Mouse (Mus musculus) c-Kit-positive CD71-negative TER-119-negative erythroid progenitor cells, embryonic 14.5 days (primary cell): Measurements from ENCODE around the gene Ak8.

Experiments
- DNase-seq: peaks from one replicate; pipeline ENCODE4 v3.0.0-alpha.2; 2013; ENCODE audit warnings: low read depth

Gene Ak8

GRCm38 (mm10) chr2:28796298-28796697 lies 96.3 kb downstream of the Ak8 start:
- peak; percentile 50 for DNase-seq

GRCm38 (mm10) chr2:28797490-28798106 lies 97.6 kb downstream of the Ak8 start:
- DNase-seq, result no peak

- no peak for DNase-seq
Observed at GRCm38 (mm10) chr2:28798390-28798789, 98.4 kb downstream of the Ak8 start.

- DNase-seq, result no peak
Observed at GRCm38 (mm10) chr2:28799575-28799974, 99.6 kb downstream of the Ak8 start.

- DNase-seq, result no peak
Observed at GRCm38 (mm10) chr2:28803406-28803805, 103.4 kb downstream of the Ak8 start.

GRCm38 (mm10) chr2:28808841-28809240 lies 108.9 kb downstream of the Ak8 start:
- no peak for DNase-seq

GRCm38 (mm10) chr2:28810260-28811013 lies 110.5 kb downstream of the Ak8 start:
- DNase-seq, result no peak

- no peak for DNase-seq
Observed at GRCm38 (mm10) chr2:28818866-28819265, 118.9 kb downstream of the Ak8 start.

GRCm38 (mm10) chr2:28829265-28829664 lies 129.3 kb downstream of the Ak8 start:
- DNase-seq, result no peak

GRCm38 (mm10) chr2:28836181-28836940 lies 136.4 kb downstream of the Ak8 start:
- no peak for DNase-seq

- DNase-seq, result no peak
Observed at GRCm38 (mm10) chr2:28839501-28840221, 139.7 kb downstream of the Ak8 start.

- DNase-seq, result peak; percentile 91
Observed at GRCm38 (mm10) chr2:28840222-28840951, 140.4 kb downstream of the Ak8 start, which contains the start of the genes Gtf3c4 and Ddx31. Gtf3c4 (minus strand) TSS chr2:28840360. Ddx31 (plus strand) TSS chr2:28840406.

GRCm38 (mm10) chr2:28842042-28842441 lies 142.1 kb downstream of the Ak8 start:
- no peak for DNase-seq

GRCm38 (mm10) chr2:28848879-28849278 lies 148.9 kb downstream of the Ak8 start:
- DNase-seq, result no peak

- DNase-seq, result no peak
Observed at GRCm38 (mm10) chr2:28852594-28852993, 152.6 kb downstream of the Ak8 start.

GRCm38 (mm10) chr2:28855773-28856172 lies 155.8 kb downstream of the Ak8 start:
- no peak for DNase-seq

GRCm38 (mm10) chr2:28859303-28859702 lies 159.3 kb downstream of the Ak8 start:
- no peak for DNase-seq

- no peak for DNase-seq
Observed at GRCm38 (mm10) chr2:28860678-28861423, 160.9 kb downstream of the Ak8 start.
